Mouse (Mus musculus): ENCODE measurements at regions not wholly inside any gene's neighbourhood (a gene's known extent, or its start where the extent isn't known, plus 50 kb on each side); places are given as distances from the start of the nearest gene placed in this dataset.

DNA sequence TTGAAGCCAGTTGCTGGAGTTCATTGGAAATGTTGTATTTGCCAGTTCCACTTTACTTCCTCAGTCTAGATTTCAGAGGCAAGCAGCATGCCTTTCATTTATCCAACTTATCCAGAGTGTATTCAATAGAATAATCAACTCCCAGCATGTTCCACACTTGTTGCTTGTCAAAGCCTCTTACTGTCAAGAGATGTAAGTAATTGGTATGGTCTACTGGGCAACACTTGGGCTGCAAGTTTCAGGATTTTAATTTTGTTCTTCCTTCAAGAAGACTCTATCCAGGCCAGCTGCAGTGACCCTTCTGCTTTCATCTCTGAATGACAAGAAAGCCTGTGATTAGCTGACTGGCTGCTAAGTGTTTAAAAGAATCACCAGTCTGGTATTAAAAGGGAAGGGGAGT is 3131.6 kb upstream of the Lrrc6 start:
- DNase-seq (ENCODE audit: low spot score in 2 of 2), result no peak

GRCm38 (mm10) chr15:69617998-69618397 is 3117.3 kb upstream of the Lrrc6 start:
- no peak for DNase-seq (ENCODE audit: low spot score in 2 of 2)

DNA sequence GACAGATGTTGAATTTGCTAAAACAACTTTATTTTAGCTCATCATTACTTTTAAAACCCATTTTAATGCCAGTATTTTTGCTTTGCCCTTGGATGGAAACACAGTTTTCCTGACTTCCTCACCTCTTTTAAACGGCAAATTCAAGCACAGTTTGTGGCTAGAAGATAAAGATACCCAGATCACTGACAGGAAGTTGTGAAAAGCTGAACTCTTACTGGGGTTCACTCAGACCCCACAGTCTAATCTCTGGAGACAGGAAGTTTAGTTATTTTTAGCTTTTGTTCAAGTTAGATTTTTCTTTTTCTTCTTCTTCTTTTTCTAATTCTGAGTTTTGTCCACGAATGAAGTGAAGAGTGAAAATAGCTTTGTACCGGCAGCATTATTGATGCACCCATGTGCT is 3113.3 kb upstream of the Lrrc6 start:
- no peak for DNase-seq (ENCODE audit: low spot score in 2 of 2)

- DNase-seq (ENCODE audit: low spot score in 2 of 2), result no peak
Measured at GRCm38 (mm10) chr15:69591219-69592006, 3090.7 kb upstream of the Lrrc6 start.

DNA sequence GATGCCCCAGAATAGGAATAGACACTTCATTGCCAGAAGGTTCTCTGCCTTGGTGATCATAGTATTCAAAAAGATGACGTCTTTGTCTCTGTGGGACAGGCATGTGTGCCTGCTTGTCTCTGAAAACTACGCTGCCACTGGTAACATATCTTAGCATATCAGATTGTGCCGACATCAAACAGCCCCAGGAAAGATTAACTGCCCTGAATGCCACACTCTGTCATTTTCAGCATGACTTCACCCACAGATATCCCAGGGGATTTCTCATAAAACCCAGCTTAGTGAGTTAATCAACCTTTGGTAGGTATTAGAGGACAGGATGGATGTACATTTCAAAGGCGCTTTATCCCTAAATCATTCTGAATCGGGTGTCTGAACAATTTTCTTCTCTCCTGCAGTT is 3087.4 kb upstream of the Lrrc6 start:
- no peak for DNase-seq (ENCODE audit: low spot score in 2 of 2)

DNA sequence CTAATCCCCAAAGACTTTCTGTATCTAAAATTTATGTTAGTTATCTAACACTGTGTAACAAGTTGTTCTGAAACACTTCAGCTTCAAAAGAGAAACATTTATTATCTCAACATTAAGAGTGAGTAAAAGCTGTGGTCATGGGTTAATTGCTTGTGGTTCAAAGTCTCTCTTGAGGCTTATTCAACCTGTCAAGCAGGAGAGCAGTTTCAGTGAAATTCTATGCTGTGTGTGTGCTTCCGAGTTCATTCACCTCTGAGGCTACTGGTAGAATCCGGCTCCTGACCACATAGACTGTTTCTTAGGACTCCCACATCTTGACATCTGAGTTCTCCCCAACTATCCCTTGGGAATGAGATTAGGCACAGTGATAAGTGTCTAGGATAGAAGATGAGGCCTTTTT is 3076.0 kb upstream of the Lrrc6 start:
- no peak for DNase-seq (ENCODE audit: low spot score in 2 of 2)

DNA sequence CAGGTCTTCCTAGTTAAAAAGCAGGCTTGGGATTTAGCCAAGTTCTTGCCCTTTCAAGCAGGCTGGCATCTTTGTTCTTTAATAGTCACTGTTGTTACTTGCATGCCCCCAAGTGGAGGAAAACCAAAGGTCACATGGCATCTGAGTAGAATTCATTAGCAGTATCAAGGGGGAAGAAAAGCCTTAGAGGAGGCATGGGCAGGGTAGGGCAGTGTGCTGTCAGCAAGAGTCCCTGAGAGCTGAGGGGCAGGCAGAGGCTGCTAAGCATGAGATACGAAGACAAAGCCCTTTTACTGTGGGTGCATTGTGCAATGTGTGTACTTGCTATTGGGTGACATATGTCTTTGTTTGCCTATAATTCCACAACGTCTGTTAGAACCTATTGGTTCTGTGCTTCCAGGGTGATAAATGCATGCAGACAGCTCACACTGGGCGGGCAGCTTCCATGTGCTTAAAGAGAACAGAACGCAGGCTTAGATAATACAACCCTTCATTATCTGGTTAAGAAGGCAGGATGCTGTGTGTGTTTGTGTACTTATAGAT is 3075.0 kb upstream of the Lrrc6 start:
- no peak for DNase-seq (ENCODE audit: low spot score in 2 of 2)

GRCm38 (mm10) chr15:69554171-69554570 is 3053.5 kb upstream of the Lrrc6 start:
- no peak for DNase-seq (ENCODE audit: low spot score in 2 of 2)

DNA sequence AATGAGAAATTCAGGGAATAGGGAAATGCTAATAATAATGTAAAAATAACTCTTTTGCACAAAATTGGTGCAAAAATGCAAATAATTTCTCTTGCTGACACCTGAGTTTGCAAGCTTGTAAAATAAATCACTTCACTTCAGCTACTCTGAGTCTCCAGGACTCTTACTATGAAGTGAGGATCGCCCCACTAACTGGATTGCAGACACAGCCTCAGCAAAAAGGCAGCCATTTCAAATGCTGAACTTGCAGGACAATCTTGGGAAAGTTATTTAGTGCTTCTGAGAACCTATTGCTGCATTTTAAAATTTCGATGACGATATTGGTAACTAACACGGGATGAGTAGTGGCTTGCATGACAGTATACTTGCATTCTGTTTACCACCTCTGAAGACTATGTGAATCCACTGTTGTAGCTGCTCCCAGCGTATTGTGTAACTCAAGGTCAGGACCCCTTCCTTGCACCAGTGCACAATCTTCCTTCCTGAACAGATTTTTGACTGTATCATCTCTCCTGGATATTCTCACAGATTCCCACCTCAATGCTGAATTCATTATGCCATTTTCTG is 3051.4 kb upstream of the Lrrc6 start:
- DNase-seq (ENCODE audit: low spot score in 2 of 2), result no peak

- no peak for DNase-seq (ENCODE audit: low spot score in 2 of 2)
Measured at GRCm38 (mm10) chr15:69551012-69551411, 3050.3 kb upstream of the Lrrc6 start.

GRCm38 (mm10) chr15:69526441-69527094 is 3025.9 kb upstream of the Lrrc6 start:
- no peak for DNase-seq (ENCODE audit: low spot score in 2 of 2)

- DNase-seq (ENCODE audit: low spot score in 2 of 2), result no peak
Measured at GRCm38 (mm10) chr15:69484421-69485074, 2983.8 kb upstream of the Lrrc6 start.

DNA sequence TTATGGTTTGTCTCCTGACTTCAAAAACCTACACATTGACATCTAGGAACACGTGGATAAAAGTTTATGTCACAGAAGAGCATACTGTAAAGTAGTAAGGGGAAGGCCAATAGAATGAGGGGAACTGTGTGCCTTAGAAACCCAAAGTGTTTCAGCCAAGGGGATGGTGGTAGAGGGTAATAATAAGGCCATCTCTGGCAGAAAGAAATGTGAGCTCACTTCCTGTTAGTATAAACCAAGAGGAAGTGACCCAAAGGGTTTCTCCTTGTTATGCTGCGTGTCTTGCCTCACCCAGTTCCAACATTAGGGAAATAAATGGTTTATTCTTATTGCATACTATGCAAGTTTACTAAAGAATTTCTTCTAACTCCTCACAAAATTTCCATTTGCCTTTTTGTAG is 2982.4 kb upstream of the Lrrc6 start:
- DNase-seq (ENCODE audit: low spot score in 2 of 2), result no peak

DNA sequence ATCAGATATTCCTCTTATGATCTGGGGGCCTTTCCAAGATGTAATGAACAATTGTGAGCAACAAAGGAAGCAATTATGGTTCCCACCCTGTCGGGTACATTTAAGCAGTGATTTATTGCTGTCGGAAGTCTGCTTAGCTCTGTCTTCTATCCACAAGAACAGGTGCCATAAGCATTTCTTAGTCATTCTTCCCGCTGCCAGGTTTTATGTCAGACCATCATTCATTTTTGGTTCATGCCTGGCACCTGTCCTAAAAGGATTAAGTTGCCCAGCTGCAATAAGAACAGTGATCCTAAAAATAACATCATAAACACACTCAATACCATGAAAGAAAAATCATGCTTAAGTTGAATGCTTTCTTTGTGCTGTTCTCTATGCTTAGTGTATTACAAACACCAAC is 2980.4 kb upstream of the Lrrc6 start:
- no peak for DNase-seq (ENCODE audit: low spot score in 2 of 2)

DNA sequence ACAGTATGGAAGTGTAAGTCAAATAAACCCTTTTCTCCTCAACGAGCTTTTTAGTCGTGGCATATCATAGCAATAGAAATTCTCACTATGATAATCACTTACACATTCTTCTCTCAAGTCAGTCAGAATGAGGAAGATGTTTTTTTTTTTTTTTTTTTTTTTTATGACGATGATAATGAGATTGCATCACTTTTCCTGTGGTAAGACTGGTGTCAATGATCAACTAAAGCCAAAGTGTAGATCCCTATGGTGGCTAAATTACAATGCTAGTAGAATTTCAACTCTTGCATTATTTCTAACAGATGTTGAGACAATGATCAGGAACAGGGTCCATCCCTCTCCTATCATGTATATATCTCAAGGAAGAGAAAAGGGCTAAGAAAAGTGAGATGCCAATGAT is 2976.3 kb upstream of the Lrrc6 start:
- DNase-seq (ENCODE audit: low spot score in 2 of 2), result no peak

GRCm38 (mm10) chr15:69469566-69469965 is 2968.9 kb upstream of the Lrrc6 start:
- no peak for DNase-seq (ENCODE audit: low spot score in 2 of 2)

DNA sequence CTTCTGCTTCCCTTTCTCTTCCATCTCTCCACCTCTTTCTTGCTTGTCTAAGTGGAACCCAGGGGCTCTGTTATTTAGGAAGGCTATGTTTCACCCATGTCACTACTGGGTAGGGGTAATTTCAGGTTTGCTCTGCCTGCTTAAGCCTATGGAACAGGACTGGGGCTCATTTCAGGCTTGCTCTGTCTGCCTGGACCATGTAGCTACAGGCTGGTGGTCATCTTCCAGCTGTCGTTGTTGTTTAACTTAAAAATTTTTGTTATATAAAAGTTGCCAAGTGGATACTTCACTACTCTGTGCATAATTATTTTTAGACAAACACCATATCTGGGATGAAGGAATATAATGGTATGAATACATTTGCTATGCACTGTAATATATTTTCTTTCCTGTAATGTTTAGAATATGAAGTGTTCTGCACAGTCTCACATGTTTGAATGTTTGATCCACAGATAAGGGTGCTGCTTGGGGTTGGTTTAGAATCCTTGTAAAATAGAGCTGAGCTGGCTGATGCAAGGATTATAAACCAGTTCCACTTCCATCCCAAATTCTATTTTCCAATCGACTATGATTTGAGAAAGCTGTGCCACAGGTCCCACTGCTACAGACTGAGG is 2960.0 kb upstream of the Lrrc6 start:
- DNase-seq (ENCODE audit: low spot score in 2 of 2), result no peak

GRCm38 (mm10) chr15:69457473-69457872 is 2956.8 kb upstream of the Lrrc6 start:
- DNase-seq (ENCODE audit: low spot score in 2 of 2), result no peak

DNA sequence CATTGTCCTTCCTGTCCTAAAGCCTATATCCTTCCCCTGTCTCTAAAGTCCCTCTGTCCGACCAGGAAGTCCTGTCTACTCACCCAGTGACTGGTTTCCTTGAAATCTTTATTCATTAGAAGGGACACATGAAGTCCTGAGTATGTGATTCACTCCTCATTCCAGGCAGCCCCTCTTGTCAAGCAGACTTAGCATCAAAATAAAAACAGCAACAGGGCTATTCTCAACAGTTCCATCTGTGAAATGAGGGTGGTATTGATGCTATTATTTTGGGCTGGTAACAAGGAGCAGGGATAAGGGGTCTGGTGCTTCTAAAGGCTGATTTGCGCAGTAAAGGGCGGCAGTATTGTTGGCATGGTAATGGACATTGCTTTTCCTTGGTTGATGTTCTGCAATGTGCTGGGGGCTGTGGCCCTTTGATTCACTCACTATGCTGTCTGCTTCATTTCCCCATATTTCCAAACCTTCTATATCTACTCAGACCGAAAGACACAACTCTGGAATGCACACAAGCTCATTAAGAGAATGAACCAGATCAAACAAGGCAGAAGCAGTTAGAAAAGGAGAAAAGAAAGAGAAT is 2955.6 kb upstream of the Lrrc6 start:
- no peak for DNase-seq (ENCODE audit: low spot score in 2 of 2)

DNA sequence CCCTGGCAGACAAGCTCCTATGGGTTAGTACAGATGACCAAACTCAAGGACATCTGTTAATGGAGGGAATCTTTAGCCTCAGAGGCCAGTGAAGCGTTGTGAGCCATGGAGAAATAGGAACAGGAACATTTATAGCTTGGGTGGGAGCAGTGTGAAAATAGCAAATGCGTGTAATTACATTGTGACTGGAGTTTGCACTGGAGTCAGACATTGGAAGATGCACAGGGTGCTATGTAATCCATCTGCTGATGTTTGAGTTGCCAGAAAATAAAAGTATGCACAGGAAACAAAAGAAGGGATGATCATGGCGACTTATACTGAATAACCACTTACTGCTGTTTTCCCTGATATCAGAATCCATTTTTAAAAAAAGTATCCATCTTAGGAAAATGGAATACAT is 2940.3 kb upstream of the Lrrc6 start:
- peak; percentile 3 to 6 for DNase-seq (ENCODE audit: low spot score in 2 of 2)

DNA sequence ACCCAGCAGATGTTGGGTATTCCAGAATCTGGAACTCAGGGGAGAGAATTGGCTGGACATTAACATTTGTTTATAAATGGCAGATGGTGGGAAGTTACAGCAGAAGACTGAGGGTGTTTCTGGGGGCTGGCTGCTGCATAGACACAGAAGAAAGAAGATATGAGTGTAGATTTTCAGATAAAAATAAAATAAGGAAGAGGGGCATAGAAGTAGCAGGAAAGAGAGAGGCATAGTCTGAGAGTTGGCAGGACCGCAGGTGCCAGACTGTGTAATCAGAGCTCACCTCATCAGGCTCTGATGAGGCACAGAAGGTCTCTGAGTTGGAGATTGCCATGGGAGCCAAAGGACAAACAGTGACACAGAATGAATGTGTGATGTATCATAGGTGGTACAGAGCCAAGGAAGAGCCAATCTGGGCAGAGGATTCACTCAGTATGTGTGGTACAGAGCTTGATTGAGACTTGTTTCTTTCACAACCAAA is 2912.9 kb upstream of the Lrrc6 start:
- DNase-seq (ENCODE audit: low spot score in 2 of 2), result peak; percentile 19 to 36

Data from left cerebral cortex, adult 18-20 months (tissue).